Mouse (Mus musculus) left cerebral cortex, postnatal 25 days (tissue): ENCODE results near the gene Dpm3. TPM values are rescaled to one million over a fixed set of nuclear protein-coding genes. Genes with fewer than 3 reads are reported as not detected.

Experiments used
- DNase-seq, 2 experiments: peaks; one replicate each; pipeline ENCODE4 v3.0.0; 2022; ENCODE audit warnings: low spot score in 2 of 2, mixed read lengths in 1 of 2
- intact Hi-C: fragments of 180-260 bp; cut with DNase I; formaldehyde crosslinking; loops from one replicate; pipeline ENCODE4 v1.15.1; 2025
- total RNA-seq, 2 experiments: library from RNA; stranded (reverse); gene quantifications; 2 replicates each; pipeline ENCODE4 v1.2.3; 2021

The Dpm3 gene
- total RNA-seq, 2 experiments from 2014 or later: 47.8 to 48.1 TPM

GRCm38 (mm10) chr3:89250435-89251040 lies 8.6 kb upstream of the Dpm3 start:
- DNase-seq: peak in 1 of 2 experiments; percentile 43
- intact Hi-C loops: loop anchor here (1.0 to 2.0 kb wide), 2 partner anchors 32 to 58 kb away; no protein-coding TSS in a partner anchor

DNA sequence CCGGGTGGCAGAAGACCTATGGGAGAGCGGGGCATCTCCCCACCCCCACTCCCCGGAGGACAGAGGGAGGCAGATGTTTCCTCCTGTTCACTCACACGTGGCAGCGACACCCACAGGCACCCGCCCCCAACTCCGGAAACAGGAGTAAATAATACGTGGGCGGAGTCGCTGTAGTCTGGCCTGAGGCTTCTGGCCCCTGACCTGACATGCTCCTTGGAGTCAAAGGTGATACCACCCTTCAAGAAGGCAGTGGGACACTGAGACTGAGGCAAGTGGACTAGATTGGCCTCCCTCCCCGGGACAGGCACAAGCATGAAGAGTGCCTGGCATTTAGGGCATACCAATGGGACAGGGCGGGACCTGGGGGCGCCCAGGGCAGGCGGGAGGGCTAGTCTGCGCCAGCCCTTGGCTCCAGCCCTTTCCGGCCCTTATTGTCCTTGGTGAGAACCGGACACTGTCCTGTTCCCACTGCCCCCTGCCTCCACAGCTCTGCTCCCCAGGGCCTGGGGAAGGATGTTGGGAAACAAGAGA lies 7.7 kb upstream of the Dpm3 start:
- DNase-seq: no peak
- intact Hi-C loops: loop anchor here (2.0 kb wide), 1 partner anchor 57 kb away; no protein-coding TSS in a partner anchor

- intact Hi-C loops: loop anchor here (5.0 kb wide), 1 partner anchor 42 kb away; no protein-coding TSS in a partner anchor
- no peak for DNase-seq
Measured at GRCm38 (mm10) chr3:89254994-89255393, 4.2 kb upstream of the Dpm3 start.

GRCm38 (mm10) chr3:89256177-89256576 lies 3.0 kb upstream of the Dpm3 start:
- intact Hi-C loops: loop anchor here (5.0 kb wide), 1 partner anchor 41 kb away; no protein-coding TSS in a partner anchor
- DNase-seq: no peak

DNA sequence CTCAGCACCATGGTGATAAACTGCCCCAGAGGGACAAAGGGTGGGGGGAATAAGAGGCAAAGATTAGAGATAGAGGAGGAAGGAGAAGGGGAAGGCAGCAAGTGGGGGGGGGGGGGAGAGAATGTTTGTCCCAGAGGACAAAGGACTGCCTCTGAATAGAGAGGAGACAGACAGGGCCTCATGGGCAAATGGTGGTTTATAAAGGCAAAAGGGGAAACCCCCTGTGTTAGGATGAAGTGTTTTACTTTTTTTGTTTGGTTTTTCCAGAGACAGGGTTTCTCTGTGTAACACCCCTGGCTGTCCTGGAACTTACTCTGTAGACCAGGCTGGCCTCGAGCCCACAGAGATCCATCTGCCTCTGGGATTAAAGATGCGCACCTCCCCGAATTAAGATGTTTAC lies 1.1 kb downstream of the Dpm3 start:
- no peak for DNase-seq
- intact Hi-C loops: no loop called here

GRCm38 (mm10) chr3:89262417-89262816 lies 3.3 kb downstream of the Dpm3 start:
- no peak for DNase-seq
- intact Hi-C loops: no loop called here

DNA sequence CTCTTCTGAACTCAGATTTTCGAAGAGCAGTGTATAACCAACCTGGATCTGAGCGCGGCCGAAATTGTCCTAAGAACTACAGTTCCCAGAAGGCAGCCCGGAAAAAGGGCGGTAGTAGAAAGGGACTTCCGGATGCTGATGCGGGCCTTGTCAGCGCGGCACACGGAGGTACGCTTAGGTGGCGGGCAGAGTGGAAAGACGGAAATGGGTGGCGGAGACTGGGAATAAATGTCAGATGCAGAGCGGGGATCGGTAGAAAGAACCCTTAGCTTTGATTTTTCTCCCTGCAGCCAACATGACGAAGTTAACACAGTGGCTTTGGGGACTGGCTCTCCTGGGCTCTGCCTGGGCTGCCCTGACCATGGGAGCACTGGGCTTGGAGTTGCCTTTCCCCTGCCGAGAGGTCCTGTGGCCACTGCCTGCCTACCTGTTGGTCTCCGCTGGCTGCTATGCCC lies 7.3 kb downstream of the Dpm3 start:
- DNase-seq: peak; percentile 84 to 91
- intact Hi-C loops: no loop called here

- intact Hi-C loops: no loop called here
- DNase-seq: no peak
Measured at GRCm38 (mm10) chr3:89268916-89269315, 9.8 kb downstream of the Dpm3 start.

- DNase-seq: peak; percentile 81 to 86
- intact Hi-C loops: no loop called here
Measured at GRCm38 (mm10) chr3:89270051-89270755, 11.0 kb downstream of the Dpm3 start, which contains the start of gene Slc50a1. Gene Slc50a1 (minus strand): TSS chr3:89270570.

DNA sequence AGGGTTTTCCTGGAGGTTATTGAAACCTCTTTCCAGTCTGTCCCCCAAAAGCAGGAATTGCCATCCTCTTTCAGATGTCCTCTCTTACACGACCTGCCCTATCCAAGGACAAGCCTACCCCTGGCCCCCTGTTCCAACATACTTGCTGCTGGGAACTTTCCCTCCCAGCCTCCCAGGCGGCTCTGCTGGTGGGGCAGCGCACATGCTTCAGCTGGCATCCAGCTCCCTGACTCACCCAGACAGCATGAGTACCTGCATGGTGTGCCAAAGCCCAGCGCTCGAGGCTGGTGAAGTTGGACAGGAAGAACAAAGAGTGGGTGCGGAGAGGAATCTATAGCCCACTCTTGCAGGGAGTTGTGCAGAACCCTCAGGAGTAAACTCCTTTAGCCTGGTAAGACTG lies 11.7 kb downstream of the Dpm3 start:
- intact Hi-C loops: no loop called here
- DNase-seq: peak; percentile 54 to 90

DNA sequence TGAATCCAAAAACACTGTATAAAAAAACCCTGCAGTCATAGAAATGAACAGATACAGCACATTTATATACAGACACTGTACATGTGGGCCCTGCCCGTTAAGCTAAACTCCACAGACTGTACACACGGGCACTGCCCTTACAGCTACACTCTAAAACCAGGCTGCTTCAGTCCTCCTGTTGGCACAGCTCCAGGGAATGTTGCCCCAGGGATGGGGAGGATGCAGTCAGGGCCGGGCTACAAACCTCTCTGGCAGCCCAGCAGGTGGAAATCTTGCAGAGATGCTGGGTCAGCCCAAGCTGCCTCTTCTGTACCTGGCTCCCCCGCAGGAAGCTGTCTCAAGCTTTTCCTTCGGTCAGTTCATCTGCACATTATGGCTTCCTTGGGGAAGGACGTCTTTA lies 12.6 kb downstream of the Dpm3 start:
- DNase-seq: no peak
- intact Hi-C loops: no loop called here

DNA sequence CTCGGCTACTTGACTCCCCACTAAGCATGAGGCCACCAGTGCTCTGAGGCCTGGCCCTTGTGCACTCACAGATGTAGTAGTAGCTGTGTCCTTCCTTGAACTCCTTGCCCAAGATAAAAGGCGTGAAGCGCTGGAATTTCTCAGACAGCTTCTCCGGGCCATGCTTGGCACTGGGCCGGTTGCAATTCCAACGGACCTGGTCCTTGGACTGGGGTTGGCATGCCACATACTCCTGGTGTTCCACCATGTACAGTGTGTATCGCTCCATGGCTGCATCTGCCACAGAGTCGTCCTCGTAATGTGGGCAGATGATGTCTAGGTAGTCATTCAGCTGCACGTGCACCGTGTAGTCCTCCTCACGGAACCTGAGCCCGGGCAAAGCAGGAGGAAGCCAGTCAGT lies 16.9 kb downstream of the Dpm3 start:
- intact Hi-C loops: no loop called here
- DNase-seq: no peak

GRCm38 (mm10) chr3:89277281-89278021 lies 18.3 kb downstream of the Dpm3 start:
- intact Hi-C loops: no loop called here

GRCm38 (mm10) chr3:89278107-89278506 lies 18.9 kb downstream of the Dpm3 start:
- no peak for DNase-seq
- intact Hi-C loops: no loop called here

More at GRCm38 (mm10) chr3:89277281-89278021, 18.3 kb downstream of the Dpm3 start:
- DNase-seq: peak in 1 of 2 experiments; percentile 66

GRCm38 (mm10) chr3:89278643-89279042 lies 19.5 kb downstream of the Dpm3 start:
- no peak for DNase-seq
- intact Hi-C loops: no loop called here

DNA sequence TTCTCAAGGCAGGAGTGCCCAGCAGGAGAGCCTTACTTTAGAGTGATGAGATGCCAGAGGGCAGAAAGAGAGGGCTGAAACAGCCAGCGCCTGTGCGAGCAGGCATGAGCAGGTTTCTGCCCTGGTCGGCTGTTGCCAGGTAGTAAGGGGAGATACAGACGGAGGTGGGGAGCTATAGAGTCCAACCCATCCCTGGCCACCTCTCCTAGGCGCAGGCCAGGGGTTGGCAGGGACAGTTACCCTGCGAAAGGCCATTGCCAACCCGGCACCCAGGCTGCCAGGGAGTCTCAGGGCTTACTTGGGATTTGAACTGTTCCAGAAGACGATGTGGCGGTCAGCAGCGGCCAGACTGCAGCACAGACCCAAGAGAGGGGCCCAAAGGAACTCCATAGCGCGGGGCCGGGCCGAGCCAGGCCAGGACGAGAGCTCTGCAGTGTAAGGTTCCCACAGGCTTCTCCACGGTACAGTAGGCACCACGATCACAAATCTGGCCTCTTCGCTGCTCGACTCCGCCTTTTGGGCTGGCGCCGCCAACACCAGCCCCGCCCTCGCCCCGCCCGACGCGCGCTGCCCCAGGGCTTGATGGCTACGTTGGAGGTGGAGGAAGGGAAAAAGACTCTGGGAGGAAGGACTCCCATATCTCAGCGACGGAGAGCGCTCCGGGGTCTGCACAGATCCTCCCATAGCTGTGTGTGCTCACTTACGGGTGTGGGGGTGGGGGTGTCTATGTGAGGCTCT lies 20.2 kb downstream of the Dpm3 start:
- intact Hi-C loops: no loop called here
- DNase-seq: peak; percentile 68 to 82

DNA sequence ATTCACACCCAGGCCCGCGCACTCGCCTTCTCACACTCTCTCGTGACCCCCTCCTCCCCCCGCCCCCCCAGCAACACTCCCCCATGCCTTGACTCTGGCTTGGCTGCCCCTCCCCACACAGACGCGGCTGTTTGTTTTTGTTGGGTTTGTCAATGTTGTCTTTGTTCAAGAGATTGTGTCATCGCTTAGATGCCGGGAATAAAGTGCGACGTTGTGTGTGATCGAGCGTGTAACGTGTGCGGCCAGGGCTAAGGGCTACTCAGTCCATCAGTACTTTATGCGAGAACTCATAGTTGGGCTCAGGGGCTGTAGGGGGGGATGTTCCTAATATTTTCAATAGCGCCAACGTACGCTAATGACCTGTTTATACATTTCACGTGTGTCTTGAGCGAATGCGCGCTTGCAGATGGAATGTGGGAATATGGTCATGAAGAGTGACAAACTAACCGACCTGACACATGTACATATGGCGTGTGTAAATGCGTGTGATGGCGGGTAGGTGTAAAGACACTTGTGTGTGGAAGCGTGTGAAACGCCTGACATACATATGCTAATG lies 21.0 kb downstream of the Dpm3 start:
- intact Hi-C loops: no loop called here
- peak in 1 of 2 experiments; percentile 42 for DNase-seq

- intact Hi-C loops: no loop called here
- peak in 1 of 2 experiments; percentile 31 for DNase-seq
Measured at GRCm38 (mm10) chr3:89280606-89281511, 21.7 kb downstream of the Dpm3 start, which contains the start of gene Efna1. Gene Efna1 (minus strand): TSS chr3:89281142.
